Mouse (Mus musculus) testis, postnatal 10 days (tissue): ENCODE measurements around the gene Robo2.
"Not testable (repeated sequence)": the region's sequence is repeated elsewhere in the genome, so short reads cannot be mapped to it uniquely, and the experiment has no call there.

Experiments
- DNase-seq: peaks from one replicate; pipeline ENCODE4 v3.0.0; 2021; ENCODE audit warnings: low spot score

The Robo2 gene

DNA sequence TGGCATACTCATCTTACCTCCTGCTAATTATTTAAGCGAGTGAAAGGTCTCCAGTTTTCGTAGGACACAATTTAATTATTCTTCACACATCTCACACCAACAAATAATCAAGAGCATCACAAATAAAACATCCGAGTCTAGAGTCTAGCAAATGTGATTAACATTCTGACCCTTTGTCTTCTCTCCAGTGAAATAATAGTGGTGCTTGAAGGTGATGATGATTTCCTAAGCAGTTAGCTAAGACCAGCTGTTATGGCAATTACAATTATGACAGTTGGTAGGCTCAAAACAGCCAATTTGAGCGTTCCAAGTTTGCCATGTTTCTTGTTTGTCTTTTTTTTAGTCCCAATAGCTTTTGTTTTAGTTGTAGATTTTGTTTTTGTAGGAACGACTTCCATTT, 210.9 kb downstream of the Robo2 start:
- no peak for DNase-seq

GRCm38 (mm10) chr16:74200024-74200703, 211.5 kb downstream of the Robo2 start:
- no peak for DNase-seq

GRCm38 (mm10) chr16:74192979-74193554, 218.6 kb downstream of the Robo2 start:
- DNase-seq: no peak

GRCm38 (mm10) chr16:74191621-74192020, 220.0 kb downstream of the Robo2 start:
- DNase-seq: no peak

DNA sequence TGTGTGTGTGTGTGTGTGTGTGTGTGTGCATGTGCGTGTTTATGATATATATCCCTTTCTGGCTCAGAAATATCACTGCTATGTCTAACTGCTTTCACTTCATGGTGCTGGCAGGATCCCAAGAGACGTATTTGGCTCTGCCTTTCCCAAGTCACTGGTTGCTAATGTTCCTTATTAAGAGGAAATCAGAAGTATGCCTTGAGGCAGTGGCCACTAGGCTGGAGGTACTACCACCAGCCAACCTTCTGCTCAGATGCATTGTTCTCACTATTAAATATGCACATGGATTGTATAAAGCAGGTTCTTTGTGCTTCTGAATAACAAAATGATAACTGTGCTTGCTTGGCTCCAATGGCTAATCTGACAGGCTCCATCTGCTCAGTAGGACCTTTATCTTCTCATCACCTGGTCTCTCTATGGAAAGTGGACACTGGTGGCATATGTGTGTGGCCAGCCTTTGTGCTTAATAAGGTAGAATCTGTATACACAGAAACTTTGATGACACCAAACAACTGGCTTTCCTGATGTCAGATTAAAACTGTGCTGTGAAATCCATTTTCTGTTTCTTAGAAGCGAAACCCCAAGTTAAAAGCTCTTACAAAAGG, 229.0 kb downstream of the Robo2 start:
- DNase-seq: no peak

- no peak for DNase-seq
Observed at GRCm38 (mm10) chr16:74172673-74173072, 239.0 kb downstream of the Robo2 start.

GRCm38 (mm10) chr16:74169642-74170041, 242.0 kb downstream of the Robo2 start:
- no peak for DNase-seq

GRCm38 (mm10) chr16:74169121-74169520, 242.5 kb downstream of the Robo2 start:
- DNase-seq: no peak

DNA sequence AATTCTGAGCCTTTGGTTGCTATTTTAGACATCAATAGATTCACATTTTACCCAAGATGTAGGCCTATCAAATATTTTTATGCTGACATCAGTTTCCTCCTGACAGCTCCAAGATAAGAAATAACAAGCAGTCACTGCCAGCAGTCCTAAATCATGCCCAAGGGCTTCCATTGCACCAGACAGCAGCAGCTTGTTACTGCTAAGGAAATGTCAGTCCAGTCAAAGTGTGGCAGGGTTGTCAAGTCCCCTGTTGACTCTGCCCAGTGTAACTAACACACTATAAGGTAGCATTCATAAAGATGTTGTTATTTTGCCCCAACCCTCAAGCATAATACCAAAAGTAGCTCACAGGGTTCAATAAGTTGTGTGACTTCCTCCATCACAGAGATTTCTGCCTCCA, 243.8 kb downstream of the Robo2 start:
- no peak for DNase-seq

DNA sequence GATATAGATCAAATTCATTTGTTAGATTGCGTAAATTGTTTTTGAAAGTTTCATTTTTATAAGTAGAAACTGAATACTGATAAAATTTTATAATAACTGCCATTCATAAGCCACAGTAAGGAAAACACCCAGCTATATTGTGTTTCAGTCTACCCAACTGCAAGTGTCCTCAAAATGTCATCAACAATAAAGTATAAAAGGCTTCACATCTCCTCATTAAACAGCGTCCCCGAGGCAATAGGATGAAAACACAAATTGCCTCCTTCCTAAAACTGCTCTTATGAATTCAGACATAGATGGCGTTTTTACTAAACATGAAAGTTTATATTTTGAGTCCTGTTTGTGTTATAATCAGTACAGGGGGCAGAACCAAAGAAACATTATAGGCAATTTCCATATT, 249.6 kb downstream of the Robo2 start:
- DNase-seq: no peak

DNA sequence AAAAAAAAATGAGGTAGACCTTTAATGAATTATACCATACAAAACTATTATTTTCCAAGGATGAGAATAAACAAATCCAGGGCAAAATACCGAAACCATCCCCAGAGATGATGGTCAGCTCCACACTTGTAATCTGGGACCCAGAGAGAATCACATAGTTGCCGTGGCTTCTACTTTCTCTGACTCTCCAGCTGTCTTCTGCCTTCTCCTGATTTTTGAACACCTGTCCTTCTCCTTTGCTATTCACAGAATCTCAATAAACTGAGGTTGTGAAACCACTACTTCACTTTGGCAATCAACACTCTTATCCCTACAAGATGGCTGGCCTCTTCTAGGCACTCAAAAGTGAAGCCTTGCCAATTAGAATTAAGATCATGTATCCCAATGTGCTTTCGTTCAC, 252.4 kb downstream of the Robo2 start:
- DNase-seq: no peak

GRCm38 (mm10) chr16:74136181-74136580, 275.4 kb downstream of the Robo2 start:
- DNase-seq: no peak

GRCm38 (mm10) chr16:74132833-74133232, 278.8 kb downstream of the Robo2 start:
- DNase-seq: peak; percentile 57

- DNase-seq: no peak
Observed at GRCm38 (mm10) chr16:74131370-74131769, 280.3 kb downstream of the Robo2 start.

GRCm38 (mm10) chr16:74128443-74128983, 283.1 kb downstream of the Robo2 start:
- DNase-seq: no peak

GRCm38 (mm10) chr16:74113155-74113554, 298.5 kb downstream of the Robo2 start:
- DNase-seq: no peak

GRCm38 (mm10) chr16:74111101-74111500, 300.5 kb downstream of the Robo2 start:
- no peak for DNase-seq

DNA sequence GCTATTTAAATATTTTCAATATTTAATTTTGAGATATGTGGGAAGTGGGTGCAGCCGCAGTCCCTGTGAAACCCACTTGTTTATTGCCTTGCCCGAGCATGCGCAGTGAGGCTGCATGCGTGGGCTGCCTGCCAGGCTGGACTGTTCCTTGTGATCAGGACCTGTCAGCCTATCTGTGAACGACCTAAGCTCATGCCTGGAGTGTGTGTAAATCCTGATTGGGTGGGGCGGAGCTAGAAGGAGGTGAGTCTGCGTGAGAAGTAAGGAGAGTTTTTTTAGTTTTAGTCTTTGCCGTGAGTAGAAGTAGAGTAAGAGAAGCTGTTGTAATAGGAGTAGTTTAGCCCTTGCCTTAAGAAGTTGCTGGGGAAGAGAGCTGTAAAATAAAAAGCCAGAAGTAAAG, 307.2 kb downstream of the Robo2 start:
- DNase-seq: not testable (repeated sequence)

DNA sequence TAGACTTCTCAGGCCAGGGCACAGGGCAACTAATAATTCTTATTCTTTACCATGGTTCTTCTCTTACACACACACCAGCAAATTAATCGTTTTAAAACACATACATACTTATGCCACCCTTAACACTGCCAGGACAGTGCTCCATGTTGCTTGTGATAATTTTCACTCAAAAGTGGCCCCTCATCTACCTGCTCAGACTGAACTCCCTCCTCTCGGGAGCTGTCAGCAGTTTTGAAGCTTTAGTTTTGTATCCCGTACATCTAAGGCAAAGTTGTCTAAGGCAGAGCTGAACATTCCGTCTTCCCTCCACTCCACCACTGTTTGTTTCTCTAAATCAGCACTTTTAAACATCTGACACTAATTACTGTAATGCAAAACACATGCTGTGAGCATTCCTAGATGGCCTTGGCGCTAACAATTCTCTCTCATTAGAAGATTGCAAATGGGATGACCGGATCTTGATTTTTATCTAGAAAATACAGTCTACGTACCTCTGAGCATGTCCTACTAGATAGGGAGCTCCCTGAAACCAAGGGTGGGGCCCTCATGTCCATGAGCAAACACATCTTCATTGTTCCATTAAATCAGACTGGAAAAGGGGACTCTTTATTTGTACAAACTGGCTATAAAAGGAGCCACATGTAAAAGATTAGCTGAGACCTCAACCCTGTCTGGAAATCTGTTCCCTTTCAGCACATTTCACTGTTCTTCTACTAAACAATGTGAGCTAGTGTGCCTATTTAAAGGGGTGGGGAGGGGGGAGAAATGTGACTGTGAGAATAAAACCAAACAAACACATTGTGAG, 318.4 kb downstream of the Robo2 start:
- DNase-seq: no peak

- no peak for DNase-seq
Observed at GRCm38 (mm10) chr16:74089951-74090350, 321.7 kb downstream of the Robo2 start.

- no peak for DNase-seq
Observed at GRCm38 (mm10) chr16:74084188-74084587, 327.4 kb downstream of the Robo2 start.

DNA sequence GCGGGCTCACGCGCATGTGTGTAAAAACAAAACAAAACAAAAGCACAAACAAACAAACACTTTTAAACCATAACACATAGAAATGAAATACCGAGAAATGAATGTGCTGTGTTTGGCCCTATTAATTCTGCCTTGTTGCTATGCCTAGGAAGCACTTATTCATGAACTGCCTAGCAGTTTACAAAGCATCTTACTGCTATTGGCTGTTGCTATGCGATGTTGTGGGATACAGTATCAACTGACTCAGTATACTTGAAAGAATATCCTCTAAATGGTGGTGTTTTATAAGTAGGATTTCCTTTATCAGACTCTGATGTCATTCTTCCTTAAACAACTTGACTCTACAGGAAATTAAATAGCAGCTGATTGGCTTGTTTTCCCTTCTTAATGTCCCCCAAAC, 339.0 kb downstream of the Robo2 start:
- no peak for DNase-seq

- no peak for DNase-seq
Observed at GRCm38 (mm10) chr16:74070628-74071027, 341.0 kb downstream of the Robo2 start.
